Mouse (Mus musculus) forebrain, embryonic 13.5 days (tissue): ENCODE measurements around the gene Hist3h2a. TPM values are rescaled to one million over a fixed set of nuclear protein-coding genes. Genes with fewer than 3 reads are reported as not detected.

Source experiments
- ATAC-seq: fragments of 200-750 bp; cut with Nextera tagmentation; 2 replicates; pipeline ENCODE4 v1.8.0; 2017
- H3K27ac ChIP-seq: fragments of 300-500 bp; sonication (generic); 2 replicates; pipeline ENCODE4 v1.5.1; 2015; ENCODE audit warnings: inconsistent platforms, mild to moderate bottlenecking, moderate library complexity
- H3K27me3 ChIP-seq: fragments of 300-500 bp; sonication (generic); 2 replicates; pipeline ENCODE4 v1.6.1; 2015; ENCODE audit warnings: mild to moderate bottlenecking, inconsistent platforms
- H3K36me3 ChIP-seq: fragments of 300-500 bp; sonication (generic); 2 replicates; pipeline ENCODE4 v1.6.1; 2015; ENCODE audit warnings: mild to moderate bottlenecking, inconsistent platforms; ENCODE audit not compliant: poor library complexity, severe bottlenecking
- H3K4me1 ChIP-seq: fragments of 300-500 bp; sonication (generic); 2 replicates; pipeline ENCODE4 v1.6.1; 2015; ENCODE audit warnings: inconsistent platforms
- H3K4me2 ChIP-seq: fragments of 300-500 bp; sonication (generic); 2 replicates; pipeline ENCODE4 v1.6.1; 2015; ENCODE audit warnings: inconsistent platforms, mild to moderate bottlenecking, moderate library complexity
- H3K4me3 ChIP-seq: fragments of 300-500 bp; sonication (generic); 2 replicates; pipeline ENCODE4 v1.5.1; 2015; ENCODE audit warnings: mild to moderate bottlenecking, inconsistent platforms
- H3K9ac ChIP-seq: fragments of 300-500 bp; sonication (generic); 2 replicates; pipeline ENCODE4 v1.6.1; 2015; ENCODE audit warnings: mild to moderate bottlenecking, inconsistent platforms
- H3K9me3 ChIP-seq: fragments of 300-500 bp; sonication (generic); replicated peaks from 2 replicates; pipeline ENCODE4 v1.6.1; 2016; ENCODE audit warnings: inconsistent platforms
- WGBS: fragments of 180-500 bp; shearing (Covaris S2); methylation state at CpG from one replicate; pipeline ENCODE4 v1.1.7; 2015; 5-methylcytosine and 5-hydroxymethylcytosine counted together
- polyA plus RNA-seq: library from polyadenylated mRNA; unstranded; fragments of >200 nt; fragmentation: Nextera tagmentation; extraction: Ambion mirVana; gene quantifications from 2 replicates; pipeline ENCODE4 v1.2.1, GENCODE M21; 2015

Gene Hist3h2a
- polyA plus RNA-seq, 1 experiment from 2014 or later = 132 TPM

- Histone ChIP-seq H3K9me3 (no peaks in the 10 kb centered on the region), H3K4me1 (peaks cover 30% of the 10 kb centered on the region), H3K9ac (no peak overlapping the region), H3K36me3 (peaks cover 35% of the 10 kb centered on the region), H3K27ac (no peak overlapping the region), H3K27me3 (no peaks in the 10 kb centered on the region), H3K4me3 (no peak overlapping the region), H3K4me2 (no peak overlapping the region)
- ATAC-seq = no peak
- 87% methylated on average over 3 of the region's 3 CpGs for WGBS
Observed at GRCm38 (mm10) chr11:58974414-58974813, 19.9 kb downstream of the Hist3h2a start.

GRCm38 (mm10) chr11:58977150-58977549, 22.7 kb downstream of the Hist3h2a start:
- H3K4me1 ChIP-seq = peaks cover 52% of the 10 kb centered on the region
- H3K9ac ChIP-seq = peak overlapping the region; percentile 90
- under 1% methylated on average over 29 of the region's 29 CpGs for WGBS

DNA sequence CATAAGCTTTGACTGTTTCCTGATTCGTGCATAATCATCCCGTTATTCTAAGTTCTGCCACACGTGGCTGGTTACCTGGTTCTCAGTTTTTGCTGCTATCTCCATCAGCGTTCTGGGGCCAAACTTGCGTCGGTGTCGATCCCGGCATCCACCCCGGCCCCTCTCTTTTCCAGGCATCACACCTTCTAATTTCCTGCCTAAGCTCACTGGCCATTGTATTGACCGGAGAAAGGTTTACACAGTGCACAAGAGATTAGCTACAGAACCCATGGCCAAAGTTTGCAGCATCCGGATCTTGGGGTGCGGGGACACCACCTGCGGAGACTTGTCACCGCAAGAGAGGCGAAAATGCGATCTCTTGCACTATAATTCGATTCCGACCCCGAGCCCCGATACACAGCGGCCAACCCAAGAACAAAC, 23.1 kb downstream of the Hist3h2a start:
- peak overlapping the region; percentile 90 for H3K9ac ChIP-seq
- H3K4me1 ChIP-seq = peaks cover 53% of the 10 kb centered on the region
- peak overlapping the region; percentile 100 for H3K4me2 ChIP-seq
- no peaks in the 10 kb centered on the region for H3K9me3 ChIP-seq
- peak; percentile 37; the same call in 1 of the 2 replicates for ATAC-seq
- peak overlapping the region; percentile 75 for H3K27ac ChIP-seq
- peaks cover 16% of the 10 kb centered on the region for H3K36me3 ChIP-seq
- WGBS = 1% methylated on average over 21 of the region's 21 CpGs
- no peaks in the 10 kb centered on the region for H3K27me3 ChIP-seq
- peak overlapping the region; percentile 97 for H3K4me3 ChIP-seq

More at GRCm38 (mm10) chr11:58977150-58977549, 22.7 kb downstream of the Hist3h2a start:
- Histone ChIP-seq H3K4me2 (peak overlapping the region; percentile 100), H3K4me3 (peak overlapping the region; percentile 97), H3K9me3 (no peaks in the 10 kb centered on the region), H3K27me3 (no peaks in the 10 kb centered on the region), H3K36me3 (peaks cover 16% of the 10 kb centered on the region), H3K27ac (no peak overlapping the region)
- no peak for ATAC-seq

GRCm38 (mm10) chr11:58978027-58978705, 23.7 kb downstream of the Hist3h2a start, which contains the start of gene Trim11:
TSS of gene Trim11 (plus strand) at chr11:58978093.
- under 1% methylated on average over 63 of the region's 64 CpGs for WGBS
- no peaks in the 10 kb centered on the region for H3K27me3 ChIP-seq
- peak; percentile 84 for ATAC-seq
- peak within 1 kb of the TSS; percentile 100 for H3K4me2 ChIP-seq
- peak within 1 kb of the TSS; percentile 90 for H3K9ac ChIP-seq
- peaks cover 21% of the 10 kb centered on the region for H3K36me3 ChIP-seq
- peaks cover 53% of the 10 kb centered on the region for H3K4me1 ChIP-seq
- H3K27ac ChIP-seq = peak within 1 kb of the TSS; percentile 75
- H3K9me3 ChIP-seq = no peaks in the 10 kb centered on the region
- peak within 1 kb of the TSS; percentile 97 for H3K4me3 ChIP-seq

DNA sequence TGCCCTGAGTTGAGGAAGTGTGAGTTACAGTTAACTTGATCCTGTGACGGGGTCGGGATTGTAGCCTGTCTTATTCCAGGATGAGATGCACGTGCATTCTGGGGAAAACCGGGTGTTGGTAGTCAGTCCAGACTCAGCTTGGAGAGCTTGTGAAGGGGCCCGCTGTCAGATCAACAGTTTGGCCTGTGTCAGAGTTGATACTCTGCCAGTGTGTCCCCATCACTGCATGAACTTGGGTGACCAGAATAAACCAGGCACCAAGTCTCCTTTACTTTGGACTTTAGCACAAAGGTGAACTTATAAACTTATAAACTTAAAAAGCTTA, 24.2 kb downstream of the Hist3h2a start:
- WGBS = 9% methylated on average over 5 of the region's 5 CpGs
- H3K27ac ChIP-seq = no peak overlapping the region
- H3K4me1 ChIP-seq = peaks cover 53% of the 10 kb centered on the region
- peak overlapping the region; percentile 100 for H3K4me2 ChIP-seq
- no peaks in the 10 kb centered on the region for H3K27me3 ChIP-seq
- H3K4me3 ChIP-seq = peak overlapping the region; percentile 97
- no peaks in the 10 kb centered on the region for H3K9me3 ChIP-seq
- H3K9ac ChIP-seq = peak overlapping the region; percentile 90
- ATAC-seq = no peak; the same call in 1 of the 2 replicates
- peaks cover 22% of the 10 kb centered on the region for H3K36me3 ChIP-seq

DNA sequence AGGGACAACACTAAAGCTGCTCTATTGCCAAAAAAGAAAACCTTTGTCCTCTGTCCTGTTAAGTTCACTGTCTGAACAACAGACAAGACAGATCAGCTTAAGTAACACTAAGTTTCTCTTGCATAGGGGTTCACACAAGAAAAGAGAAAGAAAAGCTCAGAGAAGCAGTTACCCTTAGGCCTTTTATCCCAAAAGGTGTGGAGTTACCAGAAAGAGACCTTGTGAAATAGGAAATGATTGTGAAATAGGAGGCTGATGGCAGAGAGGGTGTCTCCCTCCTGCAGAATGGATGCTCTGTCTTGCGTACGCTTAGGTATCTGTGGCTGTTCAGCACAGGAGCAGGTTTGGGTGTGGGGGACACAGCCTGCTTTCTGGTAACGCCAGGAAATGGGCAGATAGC, 24.7 kb downstream of the Hist3h2a start:
- Histone ChIP-seq H3K4me2 (peak overlapping the region; percentile 100), H3K9me3 (no peaks in the 10 kb centered on the region), H3K4me1 (peaks cover 53% of the 10 kb centered on the region), H3K9ac (peak overlapping the region; percentile 90), H3K27ac (no peak overlapping the region), H3K27me3 (no peaks in the 10 kb centered on the region), H3K4me3 (peak overlapping the region; percentile 97), H3K36me3 (peaks cover 28% of the 10 kb centered on the region)
- no peak for ATAC-seq
- 88% methylated on average over 3 of the region's 3 CpGs for WGBS

DNA sequence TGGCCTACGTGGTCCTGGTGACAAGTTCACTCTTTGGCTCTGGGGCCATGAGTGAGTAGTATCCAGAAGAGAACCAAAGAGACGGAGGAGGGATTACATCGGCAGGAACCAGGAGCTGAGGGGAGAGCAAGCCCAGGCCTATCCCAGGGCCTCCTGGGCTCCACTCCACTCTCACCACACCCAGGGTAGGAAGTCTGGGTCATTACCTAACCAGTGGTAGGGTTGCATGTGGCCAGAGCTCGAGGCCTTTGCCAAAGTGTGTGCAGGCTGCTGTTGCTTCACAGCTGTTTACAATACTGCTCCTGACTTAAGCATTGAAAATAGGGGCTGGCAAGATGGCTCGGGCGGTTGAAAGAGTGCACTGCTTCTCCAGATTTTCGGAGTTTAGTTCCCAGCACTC, 25.2 kb downstream of the Hist3h2a start:
- no peak for ATAC-seq
- Histone ChIP-seq H3K4me2 (peak overlapping the region; percentile 100), H3K9me3 (no peaks in the 10 kb centered on the region), H3K4me1 (peaks cover 49% of the 10 kb centered on the region), H3K9ac (peak overlapping the region; percentile 90), H3K27me3 (no peaks in the 10 kb centered on the region), H3K36me3 (peaks cover 28% of the 10 kb centered on the region), H3K4me3 (peak overlapping the region; percentile 97), H3K27ac (no peak overlapping the region)
- 82% methylated on average over 7 of the region's 7 CpGs for WGBS

GRCm38 (mm10) chr11:58980381-58980990, 26.0 kb downstream of the Hist3h2a start:
- Histone ChIP-seq H3K4me3 (no peak overlapping the region), H3K36me3 (peaks cover 34% of the 10 kb centered on the region), H3K27me3 (no peaks in the 10 kb centered on the region), H3K27ac (no peak overlapping the region), H3K4me2 (peak overlapping the region; percentile 100), H3K9me3 (no peaks in the 10 kb centered on the region), H3K4me1 (peaks cover 46% of the 10 kb centered on the region), H3K9ac (no peak overlapping the region)
- WGBS = 68% methylated on average over 5 of the region's 5 CpGs
- no peak for ATAC-seq

GRCm38 (mm10) chr11:58981541-58982447, 27.3 kb downstream of the Hist3h2a start:
- Histone ChIP-seq H3K4me2 (no peak overlapping the region), H3K27me3 (no peaks in the 10 kb centered on the region), H3K27ac (no peak overlapping the region), H3K9me3 (no peaks in the 10 kb centered on the region), H3K4me3 (no peak overlapping the region), H3K36me3 (peaks cover 47% of the 10 kb centered on the region), H3K4me1 (peaks cover 38% of the 10 kb centered on the region), H3K9ac (no peak overlapping the region)
- no peak for ATAC-seq
- WGBS = 61% methylated on average over 14 of the region's 14 CpGs

DNA sequence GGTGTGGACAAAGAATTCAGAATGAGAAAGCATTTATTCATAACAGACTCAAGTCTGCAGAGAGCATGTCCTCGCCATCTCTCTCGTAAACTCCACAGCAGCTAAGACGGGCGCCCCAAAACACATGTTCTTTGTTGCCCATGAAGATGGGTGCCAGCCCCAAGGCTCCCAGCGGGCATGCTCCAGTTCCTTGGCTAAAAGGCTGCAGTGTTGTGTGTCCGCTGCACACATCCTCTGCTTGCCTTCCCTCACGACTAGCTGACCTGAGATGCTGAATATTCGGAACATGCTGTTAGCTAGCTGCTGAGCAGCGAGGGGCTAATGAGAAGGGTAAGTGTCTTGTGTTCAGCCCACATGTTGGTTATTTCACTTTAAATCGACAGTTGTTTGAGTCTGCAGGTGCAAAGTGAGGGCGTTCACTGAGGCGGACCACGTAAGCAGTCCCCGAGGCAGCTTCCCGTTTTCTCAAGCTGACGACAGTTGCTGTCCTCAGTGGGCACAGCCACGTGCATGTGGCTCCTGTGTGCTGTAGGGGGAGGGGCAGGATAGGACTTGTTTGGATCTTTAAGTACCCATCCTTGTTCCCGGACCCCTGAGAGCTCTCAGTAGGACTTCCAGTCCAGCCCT, 28.1 kb downstream of the Hist3h2a start:
- H3K9me3 ChIP-seq = no peaks in the 10 kb centered on the region
- H3K36me3 ChIP-seq = peaks cover 55% of the 10 kb centered on the region
- no peak overlapping the region for H3K4me2 ChIP-seq
- H3K9ac ChIP-seq = no peak overlapping the region
- ATAC-seq = no peak
- peaks cover 33% of the 10 kb centered on the region for H3K4me1 ChIP-seq
- H3K27me3 ChIP-seq = no peaks in the 10 kb centered on the region
- no peak overlapping the region for H3K27ac ChIP-seq
- 89% methylated on average over 18 of the region's 18 CpGs for WGBS
- H3K4me3 ChIP-seq = no peak overlapping the region

DNA sequence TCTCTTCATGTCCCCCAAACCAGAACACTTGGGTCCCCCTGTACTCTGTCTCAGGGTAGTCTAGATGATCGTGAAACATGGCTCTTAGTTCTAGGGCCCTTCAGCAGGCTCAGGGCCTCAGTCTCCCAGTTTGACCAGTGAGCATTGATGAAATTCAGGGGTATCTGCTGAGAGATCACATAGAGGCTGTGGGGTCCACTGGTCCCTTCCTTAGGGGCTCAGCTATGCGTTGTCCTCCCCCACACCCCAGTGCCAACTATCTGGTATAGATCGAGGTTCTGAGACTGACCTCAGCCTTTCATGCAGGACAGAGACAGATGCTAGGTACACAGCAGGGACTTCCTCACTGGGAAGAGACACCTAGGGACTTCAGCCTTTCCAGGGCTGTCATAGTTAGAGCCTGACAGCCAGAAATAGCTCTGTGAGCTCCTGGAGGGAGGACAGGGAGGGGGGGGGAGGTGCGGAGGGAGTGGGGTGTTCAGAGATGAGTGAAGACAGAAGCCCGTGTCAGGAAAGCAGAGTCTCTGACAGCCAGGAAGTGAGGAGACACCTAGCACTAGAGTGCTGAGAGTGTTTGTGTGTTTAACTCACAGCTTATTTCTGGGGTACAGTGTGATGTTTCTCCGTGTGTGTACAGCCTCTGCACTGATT, 29.3 kb downstream of the Hist3h2a start:
- Histone ChIP-seq H3K27ac (no peak overlapping the region), H3K4me1 (peaks cover 29% of the 10 kb centered on the region), H3K4me3 (no peak overlapping the region), H3K4me2 (no peak overlapping the region), H3K27me3 (no peaks in the 10 kb centered on the region), H3K9ac (no peak overlapping the region; the same call in 1 of the 2 replicates), H3K36me3 (peaks cover 67% of the 10 kb centered on the region), H3K9me3 (no peaks in the 10 kb centered on the region)
- no peak for ATAC-seq
- 89% methylated on average over 6 of the region's 6 CpGs for WGBS
